Comparison of ENCODE assay signal across 8 mouse cellular contexts in genomic region chr8:29290386-29290785, GRCm38 (mm10).
DNase-seq lines count a peak whose midpoint lies in the region; ATAC-seq and TF ChIP-seq lines count a peak whose summit lies in the region.

No protein-coding gene starts in this region.

- H3K27me3 ChIP-seq in liver, adult 2 months (ENCODE audit: control insufficient read depth, insufficient read depth, low read length) = no peaks in the 10 kb centered on the region
- no peaks in the 10 kb centered on the region for H3K27me3 ChIP-seq in liver, embryonic 11.5 days (replicated peaks; ENCODE audit: control insufficient read depth, insufficient read depth, low read length)
- H3K27me3 ChIP-seq in forebrain, embryonic 14.5 days (replicated peaks; ENCODE audit: control insufficient read depth, insufficient read depth, low read length) = no peaks in the 10 kb centered on the region
- H3K27me3 ChIP-seq in heart, embryonic 10.5 days (ENCODE audit: insufficient read depth, poor library complexity, severe bottlenecking) = no peaks in the 10 kb centered on the region

- no peak for TF ChIP-seq POLR2A in liver, adult 2 months (IDR thresholded peaks at IDR 0.05; ENCODE audit: extremely low read depth, insufficient read depth, low read length)

- H3K79me2 ChIP-seq in liver, adult 2 months (ENCODE audit: control insufficient read depth, insufficient read depth, low read length) = no peaks in the 10 kb centered on the region

- H3K4me1 ChIP-seq in liver, adult 2 months (ENCODE audit: control insufficient read depth, insufficient read depth, low read length) = no peaks in the 10 kb centered on the region
- no peaks in the 10 kb centered on the region for H3K4me1 ChIP-seq in liver, embryonic 11.5 days (replicated peaks; ENCODE audit: control insufficient read depth, insufficient read depth, low read length)
- no peaks in the 10 kb centered on the region for H3K4me1 ChIP-seq in forebrain, embryonic 14.5 days (ENCODE audit: control insufficient read depth, insufficient read depth, low read length)
- no peaks in the 10 kb centered on the region for H3K4me1 ChIP-seq in heart, embryonic 10.5 days

- TF ChIP-seq CTCF in liver, adult 2 months (IDR thresholded peaks at IDR 0.05; ENCODE audit: low read depth, low read length) = peak; percentile 37; the same call in 1 of the 2 replicates

- H3K27ac ChIP-seq in liver, adult 2 months (replicated peaks; ENCODE audit: insufficient read depth, low read depth, low read length) = no peak overlapping the region
- no peak overlapping the region for H3K27ac ChIP-seq in liver, embryonic 11.5 days (ENCODE audit: low read depth, low read length)
- no peak overlapping the region for H3K27ac ChIP-seq in forebrain, embryonic 14.5 days (ENCODE audit: low read depth, low read length)
- no peak overlapping the region for H3K27ac ChIP-seq in heart, embryonic 10.5 days

- no peak overlapping the region for H3K4me2 ChIP-seq in liver, embryonic 11.5 days
- no peak overlapping the region for H3K4me2 ChIP-seq in forebrain, embryonic 14.5 days (ENCODE audit: low read length)

- WGBS in liver, adult 2 months = 3% methylated on average over 6 of the region's 6 CpGs
- 5% methylated on average over 6 of the region's 6 CpGs for WGBS in liver, embryonic 11.5 days
- 7% methylated on average over 6 of the region's 6 CpGs for WGBS in forebrain, embryonic 14.5 days
- 8% methylated on average over 6 of the region's 6 CpGs for WGBS in heart, embryonic 10.5 days

- no peaks in the 10 kb centered on the region for H3K9me3 ChIP-seq in liver, embryonic 11.5 days (ENCODE audit: control insufficient read depth, low read length)
- no peaks in the 10 kb centered on the region for H3K9me3 ChIP-seq in forebrain, embryonic 14.5 days (replicated peaks; ENCODE audit: control insufficient read depth, low read length)
- no peaks in the 10 kb centered on the region for H3K9me3 ChIP-seq in heart, embryonic 10.5 days

- no peak overlapping the region for H3K4me3 ChIP-seq in liver, adult 2 months (ENCODE audit: insufficient read depth, low read depth, low read length)
- H3K4me3 ChIP-seq in liver, embryonic 11.5 days (ENCODE audit: low read depth, low read length) = no peak overlapping the region
- no peak overlapping the region for H3K4me3 ChIP-seq in forebrain, embryonic 14.5 days (ENCODE audit: low read depth, low read length)
- H3K4me3 ChIP-seq in heart, embryonic 10.5 days = no peak overlapping the region

- H3K9ac ChIP-seq in liver, adult 2 months (ENCODE audit: low read depth, low read length) = no peak overlapping the region
- no peak overlapping the region for H3K9ac ChIP-seq in liver, embryonic 11.5 days (ENCODE audit: low read depth, low read length)
- no peak overlapping the region for H3K9ac ChIP-seq in forebrain, embryonic 14.5 days (ENCODE audit: low read length)

- peak; percentile 50 for DNase-seq in liver, adult 2 months (ENCODE audit: extremely low read depth, low read depth, low spot score)
- no peak for DNase-seq in liver, embryonic 11.5 days (ENCODE audit: low spot score)
- DNase-seq in cerebellum, adult 9-11 months = peak; percentile 8
- DNase-seq in forebrain, embryonic 14.5 days (ENCODE audit: low spot score) = peak; percentile 76
- peak; percentile 15 for DNase-seq in left cerebral cortex, adult 11 months (ENCODE audit: low spot score)
- peak; percentile 13 for DNase-seq in retina, postnatal 7 days (ENCODE audit: low read depth, low spot score)
- no peak for DNase-seq in thymus, postnatal 0 days (ENCODE audit: low spot score)
- DNase-seq in heart, embryonic 10.5 days (ENCODE audit: low spot score) = no peak

- ATAC-seq in liver, embryonic 11.5 days (replicated peaks; ENCODE audit: low FRiP score) = no peak
- peak; percentile 46 for ATAC-seq in forebrain, embryonic 14.5 days

- no peaks in the 10 kb centered on the region for H3K36me3 ChIP-seq in liver, adult 2 months (ENCODE audit: control insufficient read depth, insufficient read depth, low read length)
- H3K36me3 ChIP-seq in liver, embryonic 11.5 days (ENCODE audit: control insufficient read depth, insufficient read depth, low read length) = no peaks in the 10 kb centered on the region
- no peaks in the 10 kb centered on the region for H3K36me3 ChIP-seq in forebrain, embryonic 14.5 days (ENCODE audit: control insufficient read depth, insufficient read depth, low read length)
- no peaks in the 10 kb centered on the region for H3K36me3 ChIP-seq in heart, embryonic 10.5 days

Comparison
In these comparisons a context has a peak if more than half of its experiments do, and no peak if none do; other contexts are left out.
1. DNase-seq: peak in liver, adult 2 months (single experiment), cerebellum, adult 9-11 months (single experiment), forebrain, embryonic 14.5 days (single experiment), left cerebral cortex, adult 11 months (single experiment) and retina, postnatal 7 days (single experiment); none in liver, embryonic 11.5 days (single experiment), thymus, postnatal 0 days (single experiment) and heart, embryonic 10.5 days (single experiment).